Mouse (Mus musculus) forebrain, postnatal 0 days (tissue): Measurements from ENCODE around the gene Vmn1r20. TPM values are rescaled to one million over a fixed set of nuclear protein-coding genes. Genes with fewer than 3 reads are reported as not detected.
"Not testable (repeated sequence)": the region's sequence is repeated elsewhere in the genome, so short reads cannot be mapped to it uniquely, and the experiment has no call there.

Experiments used
- ATAC-seq: fragments of 200-750 bp; cut with Nextera tagmentation; 2 replicates; pipeline ENCODE4 v1.8.0; 2017; ENCODE audit warnings: mild to moderate bottlenecking, moderate library complexity
- DNase-seq: peaks from one replicate; pipeline ENCODE4 v3.0.0-alpha.2; 2015
- H3K27ac ChIP-seq: fragments of 300-500 bp; sonication (generic); 2 replicates; pipeline ENCODE4 v1.5.1; 2014; ENCODE audit warnings: low read depth, mild to moderate bottlenecking, antibody characterized with exemption, low read length, moderate library complexity, mixed read lengths
- H3K27me3 ChIP-seq: fragments of 300-500 bp; sonication (generic); 2 replicates; pipeline ENCODE4 v1.6.1; 2014; ENCODE audit warnings: mild to moderate bottlenecking, low read length, mixed read lengths; ENCODE audit not compliant: insufficient read depth
- H3K36me3 ChIP-seq: fragments of 300-500 bp; sonication (generic); 2 replicates; pipeline ENCODE4 v1.6.1; 2014; ENCODE audit warnings: mild to moderate bottlenecking, moderate library complexity; ENCODE audit not compliant: insufficient read depth
- H3K4me1 ChIP-seq: fragments of 300-500 bp; sonication (generic); 2 replicates; pipeline ENCODE4 v1.6.1; 2014; ENCODE audit warnings: antibody characterized with exemption; ENCODE audit not compliant: insufficient read depth
- H3K4me2 ChIP-seq: fragments of 300-500 bp; sonication (generic); 2 replicates; pipeline ENCODE4 v1.6.1; 2014; ENCODE audit warnings: low read depth, mild to moderate bottlenecking, moderate library complexity
- H3K4me3 ChIP-seq: fragments of 300-500 bp; sonication (generic); 2 replicates; pipeline ENCODE4 v1.5.1; 2014; ENCODE audit warnings: low read depth, low read length, mixed read lengths
- H3K9ac ChIP-seq: fragments of 300-500 bp; sonication (generic); 2 replicates; pipeline ENCODE4 v1.6.1; 2014; ENCODE audit warnings: mild to moderate bottlenecking
- H3K9me3 ChIP-seq: fragments of 300-500 bp; sonication (generic); 2 replicates; pipeline ENCODE4 v1.6.1; 2016; ENCODE audit warnings: low read length
- CTCF ChIP-seq: sonication (generic); IDR thresholded peaks from 2 replicates; pipeline ENCODE4 v1.5.1; 2016; ENCODE audit warnings: antibody characterized with exemption, control low read depth, low read depth
- WGBS: fragments of 180-500 bp; shearing (Covaris S2); extraction: QIAGEN DNeasy Blood & Tissue Kit; methylation state at CpG from one replicate; pipeline ENCODE4 v1.1.7; 2014; 5-methylcytosine and 5-hydroxymethylcytosine counted together
- polyA plus RNA-seq: library from polyadenylated mRNA; unstranded; fragments of >200 nt; fragmentation: Nextera tagmentation; extraction: Ambion mirVana; gene quantifications from 2 replicates; pipeline ENCODE4 v1.2.1, GENCODE M21; 2015
- total RNA-seq: library from RNA; depleted of rRNA; stranded (reverse); fragments of >200 nt; gene quantifications from 2 replicates; pipeline ENCODE4 v1.2.3, GENCODE M21; 2014; rRNA removed

Gene Vmn1r20
- total RNA-seq: not detected in 2 replicates
- polyA plus RNA-seq: not detected in 2 replicates

GRCm38 (mm10) chr6:57428630-57429029, at the start of gene Vmn1r20:
TSS of gene Vmn1r20 (plus strand) at chr6:57428930.
- Histone ChIP-seq H3K36me3 (no peaks in the 10 kb centered on the region), H3K27me3 (no peaks in the 10 kb centered on the region), H3K4me3 (no peak within 1 kb of the TSS), H3K9me3 (no peaks in the 10 kb centered on the region), H3K4me1 (no peaks in the 10 kb centered on the region), H3K27ac (no peak within 1 kb of the TSS), H3K9ac (no peak within 1 kb of the TSS), H3K4me2 (no peak within 1 kb of the TSS)
- WGBS: 78% methylated on average over 1 of the region's 1 CpGs
- ATAC-seq (no peak), DNase-seq (no peak)
- TF ChIP-seq CTCF: no peak

GRCm38 (mm10) chr6:57395683-57396082, 33.0 kb upstream of the Vmn1r20 start, which contains the start of gene Vmn1r18:
TSS of gene Vmn1r18 (minus strand) at chr6:57395783.
- no peak for TF ChIP-seq CTCF
- no peaks in the 10 kb centered on the region for H3K36me3 ChIP-seq
- DNase-seq: no peak
- no peaks in the 10 kb centered on the region for H3K4me1 ChIP-seq
- H3K9me3 ChIP-seq: no peaks in the 10 kb centered on the region
- no peak within 1 kb of the TSS for H3K4me2 ChIP-seq
- H3K27ac ChIP-seq: no peak within 1 kb of the TSS
- no peaks in the 10 kb centered on the region for H3K27me3 ChIP-seq
- ATAC-seq: no peak
- H3K4me3 ChIP-seq: no peak within 1 kb of the TSS
- no peak within 1 kb of the TSS for H3K9ac ChIP-seq

GRCm38 (mm10) chr6:57403480-57403879, 25.2 kb upstream of the Vmn1r20 start, which contains the start of gene Vmn1r19:
TSS of gene Vmn1r19 (plus strand) at chr6:57403780.
- not testable (repeated sequence) for H3K36me3 ChIP-seq, H3K4me1 ChIP-seq, H3K4me2 ChIP-seq, H3K27me3 ChIP-seq, H3K9me3 ChIP-seq, ATAC-seq, DNase-seq, H3K4me3 ChIP-seq, H3K27ac ChIP-seq, H3K9ac ChIP-seq
- 76% methylated on average over 3 of the region's 3 CpGs for WGBS

GRCm38 (mm10) chr6:57431196-57431595, 2.5 kb downstream of the Vmn1r20 start:
- Histone ChIP-seq H3K4me2 (no peak overlapping the region), H3K4me1 (no peaks in the 10 kb centered on the region), H3K36me3 (no peaks in the 10 kb centered on the region), H3K9me3 (no peaks in the 10 kb centered on the region), H3K4me3 (no peak overlapping the region), H3K27me3 (no peaks in the 10 kb centered on the region), H3K9ac (no peak overlapping the region), H3K27ac (no peak overlapping the region)
- WGBS: 77% methylated on average over 1 of the region's 1 CpGs
- 0 out of 2 replicates have a peak, but pooled peaks have one; percentile 20 for TF ChIP-seq CTCF
- DNase-seq (peak; percentile 10), ATAC-seq (no peak)

GRCm38 (mm10) chr6:57468161-57468560, 39.4 kb downstream of the Vmn1r20 start:
- H3K9me3 ChIP-seq, DNase-seq, H3K27me3 ChIP-seq, H3K9ac ChIP-seq, H3K4me1 ChIP-seq, H3K4me2 ChIP-seq, ATAC-seq, H3K27ac ChIP-seq, H3K4me3 ChIP-seq, H3K36me3 ChIP-seq: not testable (repeated sequence)
- WGBS: 35% methylated on average over 3 of the region's 3 CpGs

Other genes starting within 250 kb of the Vmn1r20 start
- gene Vmn1r13, start 225.6 kb upstream of the Vmn1r20 start, total RNA-seq: not detected in 2 replicates
- gene Vmn1r13, start 225.6 kb upstream of the Vmn1r20 start, polyA plus RNA-seq: not detected in 2 replicates
- gene Vmn1r14, start 197.2 kb upstream of the Vmn1r20 start, total RNA-seq: not detected in 2 replicates
- gene Vmn1r14, start 197.2 kb upstream of the Vmn1r20 start, polyA plus RNA-seq: not detected in 2 replicates
- not detected in 2 replicates for gene Vmn1r15, start 171.0 kb upstream of the Vmn1r20 start, total RNA-seq
- gene Vmn1r15, start 171.0 kb upstream of the Vmn1r20 start, polyA plus RNA-seq: not detected in 2 replicates
- not detected in 2 replicates for gene Vmn1r16, start 99.4 kb upstream of the Vmn1r20 start, total RNA-seq
- not detected in 2 replicates for gene Vmn1r16, start 99.4 kb upstream of the Vmn1r20 start, polyA plus RNA-seq
- not detected in 2 replicates for gene Vmn1r17, start 65.2 kb upstream of the Vmn1r20 start, total RNA-seq
- not detected in 2 replicates for gene Vmn1r17, start 65.2 kb upstream of the Vmn1r20 start, polyA plus RNA-seq
- gene Vmn1r18, start 33.1 kb upstream of the Vmn1r20 start, total RNA-seq: not detected in 2 replicates
- not detected in 2 replicates for gene Vmn1r18, start 33.1 kb upstream of the Vmn1r20 start, polyA plus RNA-seq
- gene Vmn1r19, start 25.1 kb upstream of the Vmn1r20 start, total RNA-seq: not detected in 2 replicates
- not detected in 2 replicates for gene Vmn1r19, start 25.1 kb upstream of the Vmn1r20 start, polyA plus RNA-seq
- 13.6 and 15.8 TPM in 2 replicates for gene Ppm1k, start 106.5 kb downstream of the Vmn1r20 start, total RNA-seq
- gene Ppm1k, start 106.5 kb downstream of the Vmn1r20 start, polyA plus RNA-seq: 3.3 and 5.7 TPM in 2 replicates
- gene Herc6, start 152.1 kb downstream of the Vmn1r20 start, total RNA-seq: 1.8 and 2.2 TPM in 2 replicates
- gene Herc6, start 152.1 kb downstream of the Vmn1r20 start, polyA plus RNA-seq: 0.73 and 1.1 TPM in 2 replicates